Mouse (Mus musculus) forebrain, embryonic 11.5 days (tissue): ENCODE measurements around the gene Eid1. TPM values are rescaled to one million over a fixed set of nuclear protein-coding genes. Genes with fewer than 3 reads are reported as not detected.

Source experiments
- ATAC-seq: fragments of 200-750 bp; cut with Nextera tagmentation; replicated peaks from 2 replicates; pipeline ENCODE4 v1.8.0; 2017; ENCODE audit warnings: moderate TSS enrichment; ENCODE audit not compliant: low FRiP score
- DNase-seq: peaks from one replicate; pipeline ENCODE4 v3.0.0-alpha.2; 2017; ENCODE audit warnings: low spot score
- H3K27ac ChIP-seq: fragments of 300-500 bp; sonication (generic); 2 replicates; pipeline ENCODE4 v1.5.1; 2014; ENCODE audit warnings: low read depth, low read length
- H3K27me3 ChIP-seq: fragments of 300-500 bp; sonication (generic); 2 replicates; pipeline ENCODE4 v1.6.1; 2014; ENCODE audit warnings: mild to moderate bottlenecking, low read length, mixed read lengths; ENCODE audit not compliant: control insufficient read depth, insufficient read depth
- H3K36me3 ChIP-seq: fragments of 300-500 bp; sonication (generic); 2 replicates; pipeline ENCODE4 v1.6.1; 2014; ENCODE audit warnings: mild to moderate bottlenecking, low read length, moderate library complexity, mixed read lengths; ENCODE audit not compliant: control insufficient read depth, insufficient read depth
- H3K4me1 ChIP-seq: fragments of 300-500 bp; sonication (generic); replicated peaks from 2 replicates; pipeline ENCODE4 v1.6.1; 2014; ENCODE audit warnings: low read length, mixed read lengths; ENCODE audit not compliant: control insufficient read depth, insufficient read depth
- H3K4me2 ChIP-seq: fragments of 300-500 bp; sonication (generic); 2 replicates; pipeline ENCODE4 v1.6.1; 2014; ENCODE audit warnings: low read depth, mild to moderate bottlenecking, low read length, moderate library complexity, mixed read lengths; ENCODE audit not compliant: severe bottlenecking
- H3K4me3 ChIP-seq: fragments of 300-500 bp; sonication (generic); 2 replicates; pipeline ENCODE4 v1.5.1; 2014; ENCODE audit warnings: low read depth, low read length
- H3K9ac ChIP-seq: fragments of 300-500 bp; sonication (generic); 2 replicates; pipeline ENCODE4 v1.6.1; 2014; ENCODE audit warnings: low read length
- H3K9me3 ChIP-seq: fragments of 300-500 bp; sonication (generic); 2 replicates; pipeline ENCODE4 v1.6.1; 2016; ENCODE audit warnings: low read length, mixed read lengths; ENCODE audit not compliant: control insufficient read depth
- WGBS: fragments of 180-500 bp; shearing (Covaris S2); extraction: QIAGEN DNeasy Blood & Tissue Kit; methylation state at CpG from one replicate; pipeline ENCODE4 v1.1.7; 2014; 5-methylcytosine and 5-hydroxymethylcytosine counted together
- polyA plus RNA-seq: library from polyadenylated mRNA; unstranded; fragments of >200 nt; fragmentation: Nextera tagmentation; extraction: Ambion mirVana; gene quantifications from 2 replicates; pipeline ENCODE4 v1.2.1, GENCODE M21; 2014

Eid1 gene
- 252 TPM in 2 replicates for polyA plus RNA-seq

DNA sequence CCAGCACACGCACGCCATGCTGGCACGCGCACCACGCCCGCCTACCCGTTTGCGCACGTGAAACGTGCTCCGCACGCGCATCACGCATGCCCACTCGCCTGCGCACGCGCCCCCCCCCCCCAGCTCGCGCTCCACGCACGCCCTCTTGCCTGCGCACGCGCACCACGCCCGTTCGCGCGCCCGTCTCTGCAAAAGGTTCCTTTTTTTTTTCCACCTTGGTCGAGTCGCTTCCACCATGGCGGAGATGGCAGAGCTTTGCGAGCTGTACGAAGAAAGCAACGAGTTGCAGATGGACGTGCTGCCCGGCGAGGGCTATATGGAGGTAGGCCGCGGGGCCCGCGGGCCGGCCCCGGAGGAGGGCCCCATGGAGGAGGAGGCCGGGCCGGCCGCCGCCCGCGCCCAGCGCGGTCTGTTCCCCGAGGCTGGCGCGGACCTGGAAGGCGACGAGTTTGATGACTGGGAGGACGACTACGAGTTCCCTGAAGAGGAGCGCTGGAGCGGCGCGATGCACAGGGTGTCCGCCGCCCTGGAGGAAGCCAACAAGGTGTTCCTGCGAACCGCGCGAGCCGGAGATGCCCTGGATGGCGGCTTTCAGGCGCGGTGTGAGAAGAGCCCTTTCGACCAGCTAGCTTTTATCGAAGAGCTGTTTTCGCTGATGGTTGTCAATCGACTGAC lies at the start of gene Eid1:
Gene Eid1, plus strand, starts transcription at position 139 of the 675 bp plus-strand sequence.
- peak within 1 kb of the TSS; percentile 75 for H3K4me3 ChIP-seq
- DNase-seq (peak; percentile 92), ATAC-seq (peak; percentile 90)
- no peaks in the 10 kb centered on the region for H3K27me3 ChIP-seq
- peaks cover 4% of the 10 kb centered on the region; the same call in 1 of the 2 replicates for H3K4me1 ChIP-seq
- H3K9me3 ChIP-seq = no peaks in the 10 kb centered on the region
- no peaks in the 10 kb centered on the region for H3K36me3 ChIP-seq
- under 1% methylated on average over 65 of the region's 79 CpGs for WGBS
- peak within 1 kb of the TSS; percentile 78 for H3K27ac ChIP-seq
- peak within 1 kb of the TSS; percentile 71 for H3K4me2 ChIP-seq
- H3K9ac ChIP-seq = peak within 1 kb of the TSS; percentile 96

- Histone ChIP-seq H3K4me1 (peaks cover 6% of the 10 kb centered on the region; the same call in 1 of the 2 replicates), H3K9me3 (no peaks in the 10 kb centered on the region), H3K36me3 (no peaks in the 10 kb centered on the region; the same call in 1 of the 2 replicates), H3K27ac (no peak overlapping the region), H3K4me3 (no peak overlapping the region; the same call in 1 of the 2 replicates), H3K4me2 (no peak overlapping the region; the same call in 1 of the 2 replicates), H3K9ac (no peak overlapping the region), H3K27me3 (no peaks in the 10 kb centered on the region)
- no peak for ATAC-seq
- WGBS = 94% methylated on average over 15 of the region's 15 CpGs
- no peak for DNase-seq
Observed at GRCm38 (mm10) chr2:125623211-125623610, 49.7 kb upstream of the Eid1 start.

- ATAC-seq = no peak
- no peak overlapping the region for H3K27ac ChIP-seq
- H3K4me1 ChIP-seq = peaks cover 6% of the 10 kb centered on the region; the same call in 1 of the 2 replicates
- no peaks in the 10 kb centered on the region for H3K9me3 ChIP-seq
- H3K4me3 ChIP-seq = peak overlapping the region; percentile 87
- DNase-seq = no peak
- peak overlapping the region; percentile 82 for H3K9ac ChIP-seq
- WGBS = 18% methylated on average over 9 of the region's 9 CpGs
- H3K36me3 ChIP-seq = no peaks in the 10 kb centered on the region; the same call in 1 of the 2 replicates
- H3K27me3 ChIP-seq = no peaks in the 10 kb centered on the region
- H3K4me2 ChIP-seq = peak overlapping the region; percentile 57
Observed at GRCm38 (mm10) chr2:125624127-125624685, 48.7 kb upstream of the Eid1 start.

GRCm38 (mm10) chr2:125624837-125625351 lies 48.0 kb upstream of the Eid1 start, which contains the start of gene Cep152:
Gene Cep152 (minus strand): TSS chr2:125625113.
- Histone ChIP-seq H3K36me3 (no peaks in the 10 kb centered on the region), H3K27ac (no peak within 1 kb of the TSS), H3K4me1 (peaks cover 6% of the 10 kb centered on the region; the same call in 1 of the 2 replicates), H3K9me3 (no peaks in the 10 kb centered on the region), H3K4me2 (peak within 1 kb of the TSS; percentile 57), H3K27me3 (no peaks in the 10 kb centered on the region), H3K9ac (peak within 1 kb of the TSS; percentile 82), H3K4me3 (peak within 1 kb of the TSS; percentile 87)
- peak; percentile 98 for ATAC-seq
- WGBS = under 1% methylated on average over 50 of the region's 50 CpGs
- peak; percentile 98 for DNase-seq

- no peaks in the 10 kb centered on the region for H3K36me3 ChIP-seq
Observed at GRCm38 (mm10) chr2:125626536-125626935, 46.4 kb upstream of the Eid1 start.

GRCm38 (mm10) chr2:125628487-125628886 lies 44.4 kb upstream of the Eid1 start:
- WGBS = 84% methylated on average over 6 of the region's 6 CpGs
- no peaks in the 10 kb centered on the region for H3K27me3 ChIP-seq
- H3K4me1 ChIP-seq = no peaks in the 10 kb centered on the region
- DNase-seq = no peak
- H3K4me3 ChIP-seq = no peak overlapping the region
- no peak overlapping the region for H3K9ac ChIP-seq
- no peaks in the 10 kb centered on the region for H3K36me3 ChIP-seq
- no peak overlapping the region for H3K4me2 ChIP-seq
- no peak for ATAC-seq
- H3K9me3 ChIP-seq = no peaks in the 10 kb centered on the region
- H3K27ac ChIP-seq = no peak overlapping the region

More at GRCm38 (mm10) chr2:125626536-125626935, 46.4 kb upstream of the Eid1 start:
- Histone ChIP-seq H3K4me1 (no peaks in the 10 kb centered on the region; the same call in 1 of the 2 replicates), H3K27me3 (no peaks in the 10 kb centered on the region), H3K9me3 (no peaks in the 10 kb centered on the region), H3K4me2 (no peak overlapping the region), H3K27ac (no peak overlapping the region), H3K9ac (no peak overlapping the region), H3K4me3 (no peak overlapping the region)
- no peak for DNase-seq
- ATAC-seq = no peak
- WGBS = 90% methylated on average over 4 of the region's 4 CpGs

- H3K27me3 ChIP-seq = no peaks in the 10 kb centered on the region
- no peak overlapping the region for H3K4me3 ChIP-seq
- H3K36me3 ChIP-seq = no peaks in the 10 kb centered on the region
- no peak overlapping the region for H3K27ac ChIP-seq
- DNase-seq = no peak
- H3K9me3 ChIP-seq = no peaks in the 10 kb centered on the region
- no peaks in the 10 kb centered on the region for H3K4me1 ChIP-seq
- ATAC-seq = no peak
- no peak overlapping the region for H3K9ac ChIP-seq
- 90% methylated on average over 2 of the region's 2 CpGs for WGBS
- no peak overlapping the region for H3K4me2 ChIP-seq
Observed at GRCm38 (mm10) chr2:125630010-125630409, 42.9 kb upstream of the Eid1 start.

DNA sequence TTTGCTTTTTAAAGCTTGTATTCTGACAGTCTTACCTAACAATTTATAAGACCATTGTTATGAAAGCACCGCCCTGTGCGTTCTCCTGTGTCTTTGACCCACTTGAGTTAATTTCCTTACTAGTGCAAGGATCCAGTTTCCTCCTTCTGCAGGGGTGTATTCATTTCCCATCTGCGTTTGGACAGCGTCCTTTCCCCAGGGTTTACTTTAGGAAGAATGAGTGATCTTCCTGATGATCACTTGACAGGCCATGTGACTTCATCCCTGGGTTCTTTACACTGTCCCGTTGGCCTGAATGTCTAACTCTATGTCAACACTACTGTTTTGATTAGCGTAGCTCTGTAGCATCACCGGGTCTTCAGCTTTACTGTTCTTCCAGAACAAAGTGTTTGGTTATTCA lies 35.6 kb upstream of the Eid1 start:
- Histone ChIP-seq H3K4me3 (no peak overlapping the region), H3K9ac (no peak overlapping the region), H3K4me1 (no peaks in the 10 kb centered on the region), H3K9me3 (no peaks in the 10 kb centered on the region), H3K4me2 (no peak overlapping the region), H3K27me3 (no peaks in the 10 kb centered on the region), H3K36me3 (no peaks in the 10 kb centered on the region), H3K27ac (no peak overlapping the region)
- DNase-seq (no peak), ATAC-seq (no peak)
- 89% methylated on average over 7 of the region's 7 CpGs for WGBS
